Mouse (Mus musculus) embryonic fibroblast, embryonic 13.5 days (primary cell): ENCODE data around the gene Tmem120a.

Experiments used
- CTCF ChIP-seq: IDR thresholded peaks from 2 replicates; pipeline ENCODE4 v1.5.1; 2011; ENCODE audit warnings: mild to moderate bottlenecking, control low read depth, low read length, moderate library complexity, borderline replicate concordance; ENCODE audit not compliant: insufficient read depth
- POLR2A ChIP-seq: IDR thresholded peaks from 2 replicates; pipeline ENCODE4 v1.6.1; 2011; ENCODE audit warnings: low read depth, mild to moderate bottlenecking, control low read depth, low read length, moderate library complexity

DNA sequence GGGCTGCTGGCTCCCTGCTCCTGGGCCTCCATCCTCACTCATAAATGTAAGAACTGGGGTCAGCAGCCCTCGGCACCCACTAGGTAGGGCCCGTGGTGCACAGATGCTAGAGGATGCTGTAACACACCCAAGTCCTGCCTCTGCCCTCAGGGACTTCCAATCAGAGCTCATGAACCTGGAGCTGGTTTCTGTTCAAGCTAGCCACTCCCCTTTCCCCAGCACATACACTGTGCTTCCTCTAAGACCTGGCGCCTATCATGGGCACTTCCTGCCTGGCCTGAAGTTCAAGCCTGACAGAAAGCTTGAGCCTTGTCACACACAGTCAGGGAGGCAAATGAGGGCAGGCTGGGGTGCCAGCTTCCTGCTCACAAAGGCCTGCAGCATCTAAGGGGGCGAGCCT lies 11.2 kb downstream of the Tmem120a start:
- TF ChIP-seq POLR2A = no peak
- no peak for TF ChIP-seq CTCF
